Mouse (Mus musculus) heart, postnatal 36 days (tissue): ENCODE results near the gene Rhbdf2. TPM values are rescaled to one million over a fixed set of nuclear protein-coding genes. Genes with fewer than 3 reads are reported as not detected.

Experiments
- DNase-seq, 2 experiments: peaks; one replicate each; pipeline ENCODE4 v3.0.0; 2021 to 2022
- intact Hi-C: fragments of 180-260 bp; cut with DNase I; formaldehyde crosslinking; loops from one replicate; pipeline ENCODE4 v1.15.1; 2025
- total RNA-seq, 2 experiments: library from RNA; stranded (reverse); gene quantifications; 2 replicates each; pipeline ENCODE4 v1.2.3; 2021

The Rhbdf2 gene
- total RNA-seq, 2 experiments from 2014 or later = 10.3 to 15.3 TPM

DNA sequence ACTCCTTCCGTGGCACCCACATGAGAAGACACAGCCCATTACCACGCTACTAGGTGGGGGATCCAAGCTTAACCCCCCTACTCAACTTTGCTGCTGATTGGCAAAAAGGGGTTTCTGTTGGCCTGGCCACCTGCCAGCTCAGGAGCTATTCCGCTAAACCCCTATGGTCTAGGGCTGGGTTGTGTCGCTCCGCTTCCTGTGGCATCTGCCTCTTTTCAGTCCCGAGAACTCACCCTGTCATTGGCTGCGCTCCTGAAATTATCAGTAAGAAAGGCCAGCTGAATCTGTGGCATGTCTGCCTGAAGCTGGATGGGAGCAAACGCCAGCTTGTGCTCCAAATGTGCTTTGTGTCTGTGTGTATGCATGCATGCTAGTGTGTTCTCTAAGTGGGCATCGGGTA is 33.4 kb upstream of the Rhbdf2 start:
- intact Hi-C loops = no loop called here

GRCm38 (mm10) chr11:116659027-116659621 is 32.3 kb upstream of the Rhbdf2 start:
- intact Hi-C loops = no loop called here
- no peak for DNase-seq

More for the DNA sequence above, 33.4 kb upstream of the Rhbdf2 start:
- DNase-seq = no peak

GRCm38 (mm10) chr11:116658238-116658637 is 31.4 kb upstream of the Rhbdf2 start:
- no peak for DNase-seq
- intact Hi-C loops = no loop called here

GRCm38 (mm10) chr11:116657311-116658223 is 30.7 kb upstream of the Rhbdf2 start:
- intact Hi-C loops = no loop called here

GRCm38 (mm10) chr11:116656348-116657191 is 29.8 kb upstream of the Rhbdf2 start:
- DNase-seq = peak in 1 of 2 experiments; percentile 35

More at GRCm38 (mm10) chr11:116657311-116658223, 30.7 kb upstream of the Rhbdf2 start:
- DNase-seq = peak; percentile 85 to 89

DNA sequence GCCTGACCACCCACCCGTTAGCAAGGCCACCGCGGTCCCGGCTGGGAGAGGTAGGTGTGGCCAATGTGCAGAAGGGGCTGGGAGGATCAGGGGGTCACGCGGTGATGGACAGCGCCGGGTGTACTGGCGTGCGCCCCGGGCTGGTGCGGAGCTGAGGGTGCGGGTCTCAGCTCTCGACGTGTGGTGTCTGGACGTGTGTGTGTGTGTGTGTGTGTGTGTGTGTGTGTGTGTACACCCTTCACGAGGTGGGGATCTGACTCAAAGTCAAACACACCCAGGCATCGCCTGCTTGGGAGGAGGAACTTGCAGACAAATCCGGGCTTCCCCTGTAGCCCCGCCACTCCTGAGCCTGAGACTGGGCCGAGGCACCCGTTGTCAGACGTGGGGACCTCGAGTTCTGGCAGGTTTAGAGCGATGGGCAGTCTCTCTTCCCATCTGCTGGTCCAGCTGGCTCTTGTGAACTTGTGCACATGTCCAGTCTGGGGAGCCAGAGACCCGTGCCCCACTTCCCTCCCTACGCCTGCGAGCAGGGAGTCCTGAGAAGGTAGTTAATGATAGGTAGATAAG is 27.5 kb upstream of the Rhbdf2 start, which contains the start of gene Cygb:
Cygb (minus strand) TSS at position 59 of the 567 bp plus-strand sequence.
- intact Hi-C loops = no loop called here
- DNase-seq = peak in 1 of 2 experiments; percentile 54

More at GRCm38 (mm10) chr11:116656348-116657191, 29.8 kb upstream of the Rhbdf2 start:
- intact Hi-C loops = no loop called here

DNA sequence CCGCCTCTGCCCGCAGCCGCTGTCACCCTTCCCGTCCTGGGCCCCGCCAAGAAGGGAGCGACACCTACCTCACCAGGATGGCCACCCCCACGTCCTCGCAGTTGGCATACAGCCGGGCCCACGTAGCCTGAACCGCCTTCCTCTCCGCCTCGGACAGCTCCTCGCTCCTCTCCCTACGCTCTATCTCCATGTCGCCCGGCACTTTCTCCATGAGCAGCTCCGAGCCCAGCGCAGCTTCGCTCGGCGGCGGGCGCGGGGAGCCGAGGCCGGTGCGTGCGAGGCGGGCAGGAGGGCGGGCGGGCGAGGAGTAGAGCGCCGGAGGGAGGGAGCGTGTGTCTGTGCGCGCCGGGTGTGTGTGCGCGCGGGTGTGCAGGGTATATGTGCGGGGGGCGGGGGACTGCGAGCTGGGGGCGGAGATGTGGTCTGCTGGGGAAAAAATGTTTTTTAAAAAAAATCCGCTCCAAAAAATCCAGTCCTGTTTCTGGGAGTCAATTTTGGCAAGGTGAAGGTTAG is 26.9 kb upstream of the Rhbdf2 start:
- peak; percentile 53 to 71 for DNase-seq
- intact Hi-C loops = no loop called here

GRCm38 (mm10) chr11:116653234-116653633 is 26.4 kb upstream of the Rhbdf2 start, which contains the start of gene Prcd:
TSS of gene Prcd (plus strand) at chr11:116653534.
- intact Hi-C loops = no loop called here
- DNase-seq = no peak

GRCm38 (mm10) chr11:116652330-116653098 is 25.7 kb upstream of the Rhbdf2 start:
- intact Hi-C loops = no loop called here
- peak in 1 of 2 experiments; percentile 32 for DNase-seq

GRCm38 (mm10) chr11:116651339-116651738 is 24.5 kb upstream of the Rhbdf2 start:
- intact Hi-C loops = no loop called here
- DNase-seq = no peak

DNA sequence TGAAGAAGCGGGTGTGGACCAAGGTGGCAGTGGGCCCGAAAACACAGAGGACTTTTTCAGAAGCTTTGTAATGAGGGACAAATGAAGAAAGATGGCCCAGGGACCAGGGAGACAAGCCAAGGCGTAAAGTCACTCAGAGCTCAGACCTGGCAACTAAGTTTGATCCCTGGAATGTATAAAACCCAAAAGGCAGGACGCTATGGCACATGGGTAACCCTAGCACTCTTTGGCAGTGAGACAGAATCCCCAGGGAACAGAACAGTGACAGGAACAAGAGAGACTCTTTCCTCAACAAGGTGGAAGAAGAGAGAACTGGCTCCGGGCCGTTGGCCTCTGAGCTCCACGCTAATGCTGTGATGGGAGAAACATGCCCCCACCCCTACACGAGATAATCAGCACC is 24.0 kb upstream of the Rhbdf2 start:
- no peak for DNase-seq
- intact Hi-C loops = no loop called here

DNA sequence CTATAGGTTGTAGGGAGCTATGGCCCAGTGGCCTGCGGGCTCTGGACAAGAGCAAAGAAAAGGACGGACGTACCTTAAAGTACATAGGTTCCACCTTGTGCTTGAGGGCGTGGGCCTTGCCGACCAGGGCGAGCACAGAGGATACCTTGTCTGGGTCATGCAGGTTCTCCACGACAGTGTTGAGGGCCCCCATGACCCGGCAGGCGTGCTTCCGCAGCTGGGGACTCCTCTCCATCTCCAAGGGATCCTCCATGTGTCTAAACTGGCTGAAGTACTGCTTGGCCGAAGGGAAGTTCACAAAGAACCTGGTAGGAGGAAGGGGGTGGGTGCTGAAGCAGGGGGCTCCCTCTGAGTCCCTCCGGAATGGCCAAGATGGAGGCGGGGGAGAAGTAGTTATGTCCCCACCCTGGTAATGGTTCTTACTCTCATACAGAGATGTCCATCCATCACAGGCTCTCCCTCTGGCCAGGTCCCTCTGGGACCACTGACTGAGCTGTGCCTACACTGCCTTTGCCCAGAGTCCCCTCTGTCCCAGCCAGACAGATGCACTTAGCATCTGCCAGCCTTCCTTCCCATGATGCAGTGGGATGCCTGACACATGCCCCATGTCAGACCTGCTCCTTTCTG is 23.0 kb upstream of the Rhbdf2 start:
- intact Hi-C loops = loop anchor here (10.0 kb wide), 1 partner anchor 85 kb away; no protein-coding TSS in a partner anchor
- no peak for DNase-seq

GRCm38 (mm10) chr11:116648976-116649375 is 22.2 kb upstream of the Rhbdf2 start:
- intact Hi-C loops = loop anchor here (10.0 kb wide), 1 partner anchor 86 kb away; no protein-coding TSS in a partner anchor
- DNase-seq = no peak

DNA sequence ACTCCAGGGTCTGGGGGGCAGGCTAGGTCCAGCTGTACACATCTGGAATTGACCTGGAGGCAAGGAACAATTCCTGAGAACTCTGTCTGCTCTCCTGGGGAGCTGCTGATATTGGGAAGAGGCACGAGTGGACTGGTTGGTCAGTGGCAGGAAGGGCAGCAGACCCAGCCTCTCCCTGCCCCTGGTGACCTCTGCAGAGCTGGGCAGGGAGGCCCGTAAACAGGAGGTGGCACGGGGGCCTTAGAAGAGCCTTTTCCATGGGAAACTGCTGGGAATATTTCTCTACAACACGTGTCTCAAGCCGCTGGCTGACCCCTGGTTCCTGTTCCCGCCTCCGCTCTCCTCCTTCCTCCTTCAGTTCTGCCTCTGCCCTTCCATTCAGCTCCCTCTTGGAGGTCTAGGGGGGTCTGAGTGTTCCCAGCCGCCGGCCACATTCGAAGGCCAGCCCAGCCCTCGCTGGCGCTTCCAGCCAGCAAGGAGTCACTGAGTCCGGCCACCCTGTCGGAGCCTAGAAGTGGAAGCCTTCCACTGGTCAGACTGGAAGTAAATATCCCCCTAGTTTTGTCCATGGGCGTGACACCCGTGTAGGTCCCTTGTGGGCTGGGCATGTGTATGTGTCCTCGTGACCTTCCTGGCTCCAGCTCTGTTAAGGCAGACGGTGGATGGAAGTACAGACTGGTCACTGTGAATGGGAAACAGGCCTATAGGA is 21.5 kb upstream of the Rhbdf2 start:
- DNase-seq = peak; percentile 63 to 79
- intact Hi-C loops = loop anchor here (10.0 kb wide), 1 partner anchor 86 kb away; no protein-coding TSS in a partner anchor

- DNase-seq = peak; percentile 58 to 80
- intact Hi-C loops = loop anchor here (10.0 kb wide), 1 partner anchor 87 kb away; no protein-coding TSS in a partner anchor
Observed at GRCm38 (mm10) chr11:116647340-116647991, 20.6 kb upstream of the Rhbdf2 start.

- intact Hi-C loops = loop anchor here (10.0 kb wide), 1 partner anchor 88 kb away; no protein-coding TSS in a partner anchor
- DNase-seq = no peak
Observed at GRCm38 (mm10) chr11:116646771-116647170, 20.0 kb upstream of the Rhbdf2 start.

GRCm38 (mm10) chr11:116646136-116646535 is 19.3 kb upstream of the Rhbdf2 start:
- intact Hi-C loops = loop anchor here (10.0 kb wide), 1 partner anchor 89 kb away; no protein-coding TSS in a partner anchor
- DNase-seq = no peak
